Mouse (Mus musculus): Measurements from ENCODE around the gene Cntrob. TPM values are rescaled to one million over a fixed set of nuclear protein-coding genes. Genes with fewer than 3 reads are reported as not detected.
A peak's percentile ranks its signal among the peaks of the same experiment; 100 is the strongest.
"Not testable (repeated sequence)": the region's sequence is repeated elsewhere in the genome, so short reads cannot be mapped to it uniquely, and the experiment has no call there.

Gene Cntrob
- total RNA-seq, 2 experiments from 2014 or later, result 13.9 to 17.8 TPM

- DNase-seq (ENCODE audit: low spot score in 2 of 2), result peak; percentile 77 to 82
- no peak for TF ChIP-seq CTCF (conservative IDR thresholded peaks at IDR 0.05)
- peak overlapping the region; percentile 70 for H3K4me3 ChIP-seq
These were observed 8.4 kb upstream of the Cntrob start for GRCm38 (mm10) chr11:69331929-69332405.

GRCm38 (mm10) chr11:69331152-69331551 lies 7.6 kb upstream of the Cntrob start:
- no peak for DNase-seq (ENCODE audit: low spot score in 2 of 2)
- Histone ChIP-seq H3K27ac (peak overlapping the region; percentile 83; the same call in 1 of the 2 replicates), H3K4me3 (no peak overlapping the region)
- no peak for TF ChIP-seq CTCF (conservative IDR thresholded peaks at IDR 0.05)

More at GRCm38 (mm10) chr11:69331929-69332405, 8.4 kb upstream of the Cntrob start:
- peak overlapping the region; percentile 83 for H3K27ac ChIP-seq

DNA sequence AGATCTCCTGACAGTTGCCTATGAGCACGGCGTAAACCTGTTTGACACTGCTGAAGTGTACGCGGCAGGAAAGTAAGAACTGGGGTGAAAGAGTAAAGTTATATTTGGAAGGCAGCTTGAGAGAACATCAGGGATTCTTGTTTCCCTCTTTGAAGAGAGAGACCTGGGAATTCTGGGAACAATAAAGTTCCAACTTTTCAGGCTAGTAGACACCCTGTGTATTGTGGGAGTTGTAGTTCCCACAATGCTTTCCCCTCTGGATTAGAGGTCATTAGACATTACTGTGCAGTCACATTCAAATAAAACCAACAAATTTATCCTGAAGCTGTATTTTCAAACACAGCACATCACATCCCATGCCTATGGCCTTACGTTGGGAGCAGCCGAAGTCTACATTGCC lies 4.9 kb upstream of the Cntrob start:
- no peak overlapping the region for H3K27ac ChIP-seq
- no peak for TF ChIP-seq CTCF (conservative IDR thresholded peaks at IDR 0.05)
- no peak overlapping the region for H3K4me3 ChIP-seq
- no peak for DNase-seq (ENCODE audit: low spot score in 2 of 2)

- no peak for DNase-seq (ENCODE audit: low spot score in 2 of 2)
- no peak for TF ChIP-seq CTCF (conservative IDR thresholded peaks at IDR 0.05)
- Histone ChIP-seq H3K27ac (no peak overlapping the region), H3K4me3 (no peak overlapping the region)
These were observed 4.1 kb upstream of the Cntrob start for GRCm38 (mm10) chr11:69327648-69328047.

DNA sequence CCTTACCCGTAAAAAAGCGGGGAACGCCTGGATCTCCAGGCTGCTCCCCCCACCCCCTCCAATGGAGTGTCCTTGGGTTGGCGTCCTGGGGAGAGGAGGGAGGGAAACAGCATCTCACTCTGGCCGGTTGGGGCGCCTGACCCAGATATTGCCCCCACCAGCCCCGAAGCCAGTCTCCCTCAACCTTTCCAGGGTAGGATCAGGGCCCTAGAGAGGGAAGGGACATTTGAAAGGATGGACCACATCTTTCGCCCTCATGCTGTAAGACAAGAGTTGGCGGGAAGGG lies 3.5 kb upstream of the Cntrob start:
- no peak overlapping the region for H3K27ac ChIP-seq
- DNase-seq (ENCODE audit: low spot score in 2 of 2), result no peak
- H3K4me3 ChIP-seq, result no peak overlapping the region
- TF ChIP-seq CTCF (conservative IDR thresholded peaks at IDR 0.05), result 0 out of 2 replicates have a peak, but pooled peaks have one; percentile 11

DNA sequence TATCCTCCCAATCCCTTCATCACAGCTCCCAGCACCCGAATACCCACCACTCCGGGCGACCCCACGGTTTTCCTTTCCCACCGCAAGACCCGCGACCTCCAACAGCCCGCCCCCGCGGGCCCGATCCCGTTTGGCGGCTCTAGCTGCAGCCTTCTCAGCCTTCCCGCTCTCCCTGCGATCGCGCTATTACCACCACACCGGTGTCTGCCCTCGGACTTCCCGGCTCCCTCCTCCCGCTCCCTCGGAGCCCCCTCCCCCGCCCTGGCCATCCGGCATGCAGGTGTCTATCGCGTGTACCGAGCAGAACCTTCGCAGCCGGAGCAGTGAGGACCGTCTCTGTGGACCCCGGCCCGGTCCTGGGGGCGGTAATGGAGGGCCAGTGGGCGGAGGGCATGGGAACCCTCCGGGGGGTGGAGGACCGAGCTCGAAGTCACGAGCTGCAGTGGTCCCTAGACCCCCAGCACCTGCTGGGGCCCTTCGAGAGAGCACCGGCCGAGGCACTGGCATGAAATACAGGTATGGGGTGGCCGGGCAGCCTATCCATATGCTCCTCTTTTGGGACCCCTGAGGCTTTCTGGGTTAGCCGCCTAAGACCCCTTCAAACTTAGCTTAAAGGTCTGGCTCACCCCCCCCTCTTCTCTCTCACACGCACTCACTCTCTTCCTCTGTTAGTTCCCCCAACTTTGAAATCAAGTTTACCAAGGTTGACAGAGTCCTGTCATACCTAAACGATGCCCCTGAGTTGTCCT lies 3.0 kb upstream of the Cntrob start:
- TF ChIP-seq CTCF (conservative IDR thresholded peaks at IDR 0.05), result no peak
- Histone ChIP-seq H3K4me3 (peak overlapping the region; percentile 65), H3K27ac (peak overlapping the region; percentile 84)
- no peak for DNase-seq (ENCODE audit: low spot score in 2 of 2)

GRCm38 (mm10) chr11:69325628-69326407 lies 2.2 kb upstream of the Cntrob start, which contains the start of gene Kcnab3:
Kcnab3 (plus strand) TSS chr11:69326258.
- no peak for TF ChIP-seq CTCF (conservative IDR thresholded peaks at IDR 0.05)
- Histone ChIP-seq H3K27ac (peak within 1 kb of the TSS; percentile 84), H3K4me3 (peak within 1 kb of the TSS; percentile 65)
- DNase-seq (ENCODE audit: low spot score in 2 of 2), result peak; percentile 74 to 86

DNA sequence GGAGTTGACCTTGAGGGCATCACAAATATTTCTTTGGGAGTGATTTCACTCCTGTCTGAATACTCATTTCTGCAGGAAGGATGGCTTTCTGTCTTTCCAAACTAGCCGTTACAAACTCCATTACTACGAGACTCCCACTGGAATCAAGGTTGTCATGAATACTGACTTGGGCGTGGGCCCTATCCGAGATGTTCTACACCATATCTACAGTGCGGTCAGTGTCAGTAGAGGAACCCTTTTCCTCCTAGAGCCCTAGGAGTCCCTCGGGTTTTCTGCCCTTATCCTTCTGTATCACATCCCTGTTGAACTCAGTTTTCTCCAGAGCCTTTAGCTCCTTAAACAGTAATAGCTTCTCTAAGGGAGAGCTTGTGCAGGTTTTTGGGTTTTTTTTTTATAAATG lies 1.2 kb upstream of the Cntrob start:
- DNase-seq (ENCODE audit: low spot score in 2 of 2), result no peak
- Histone ChIP-seq H3K4me3 (peak overlapping the region; percentile 64), H3K27ac (peak overlapping the region; percentile 93; the same call in 1 of the 2 replicates)
- TF ChIP-seq CTCF (conservative IDR thresholded peaks at IDR 0.05), result no peak

DNA sequence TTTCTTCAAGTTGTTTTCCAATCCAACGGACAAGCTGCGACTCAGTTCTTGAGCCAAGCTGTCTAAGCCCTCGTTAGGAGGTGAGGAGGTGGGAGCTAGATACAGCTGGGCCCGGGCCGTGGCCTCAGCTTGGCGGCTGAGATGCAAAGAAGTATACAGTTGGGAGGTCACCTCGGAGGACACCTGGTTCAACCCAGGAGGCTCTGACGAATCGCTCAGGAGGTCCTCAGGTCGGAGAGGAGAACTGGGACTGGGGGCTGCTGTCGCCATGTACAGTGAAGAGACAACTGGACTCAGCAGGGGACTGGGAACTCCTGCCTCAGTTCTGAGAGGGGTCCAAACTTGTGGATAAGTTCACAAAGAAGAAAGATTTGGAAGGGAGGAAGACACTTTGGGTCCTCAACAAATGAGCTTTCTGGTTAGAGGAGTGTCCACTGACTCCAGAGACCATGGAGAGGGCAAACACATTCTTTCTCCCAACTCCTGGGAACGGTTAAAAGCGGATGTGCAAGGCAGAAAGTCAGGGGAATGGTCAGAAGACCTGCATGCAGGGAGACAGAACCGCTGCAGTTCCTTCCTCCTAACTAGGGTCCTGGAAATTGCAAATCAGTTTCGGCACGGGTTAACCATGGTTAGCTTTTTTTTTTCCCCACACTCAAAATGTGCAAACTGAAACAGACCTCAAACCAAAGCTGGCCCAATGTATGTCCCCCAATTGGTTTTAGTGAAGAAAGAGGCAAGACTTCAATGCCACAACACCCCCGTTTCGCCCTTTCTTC lies 693 bp downstream of the Cntrob start:
- TF ChIP-seq CTCF (conservative IDR thresholded peaks at IDR 0.05), result no peak
- peak overlapping the region; percentile 64 for H3K4me3 ChIP-seq
- DNase-seq (ENCODE audit: low spot score in 2 of 2), result no peak
- peak overlapping the region; percentile 90 for H3K27ac ChIP-seq

DNA sequence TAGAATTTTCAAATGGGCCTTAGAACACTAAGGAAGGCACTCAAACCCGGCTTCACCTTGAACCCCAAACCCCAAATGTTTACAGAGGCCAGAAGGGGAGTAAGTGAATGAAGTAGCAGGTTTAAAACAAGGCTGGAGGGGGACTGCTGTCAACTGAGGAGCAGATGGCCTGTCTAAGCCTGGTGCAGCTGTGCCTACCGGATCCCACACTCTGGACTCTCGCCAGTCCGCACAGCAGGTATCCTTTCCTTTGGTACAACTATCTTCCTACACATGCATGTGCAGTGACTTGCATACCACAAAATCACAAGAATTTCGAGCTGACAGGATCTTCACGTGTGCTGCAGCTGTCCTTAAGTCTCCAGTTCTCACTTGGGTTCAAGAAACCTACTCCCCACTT lies 1.6 kb downstream of the Cntrob start:
- DNase-seq (ENCODE audit: low spot score in 2 of 2), result no peak
- Histone ChIP-seq H3K4me3 (no peak overlapping the region), H3K27ac (no peak overlapping the region)
- no peak for TF ChIP-seq CTCF (conservative IDR thresholded peaks at IDR 0.05)

GRCm38 (mm10) chr11:69321580-69321979 lies 2.0 kb downstream of the Cntrob start:
- TF ChIP-seq CTCF (conservative IDR thresholded peaks at IDR 0.05), result no peak
- no peak overlapping the region for H3K4me3 ChIP-seq
- no peak overlapping the region for H3K27ac ChIP-seq
- no peak for DNase-seq (ENCODE audit: low spot score in 2 of 2)

DNA sequence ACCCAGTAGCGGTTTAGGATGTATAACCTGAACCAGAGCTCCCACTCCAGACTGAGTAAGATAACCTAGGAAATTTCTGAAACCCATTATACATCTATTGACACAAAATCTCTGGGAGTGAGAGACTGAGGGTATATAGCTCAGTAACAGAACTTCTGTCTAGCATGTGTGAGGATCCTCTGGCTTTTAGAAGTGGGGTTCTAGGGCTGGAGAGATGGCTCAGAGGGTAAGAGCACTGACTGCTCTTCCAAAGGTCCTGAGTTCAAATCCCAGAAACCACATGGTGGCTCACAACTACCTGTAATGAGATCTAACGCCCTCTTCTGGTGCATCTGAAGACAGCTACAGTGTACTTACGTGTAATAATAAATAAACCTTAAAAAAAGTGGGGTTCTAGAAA lies 5.6 kb downstream of the Cntrob start:
- peak; percentile 29 for TF ChIP-seq CTCF (conservative IDR thresholded peaks at IDR 0.05)
- not testable (repeated sequence) for H3K27ac ChIP-seq; DNase-seq (ENCODE audit: low spot score in 2 of 2); H3K4me3 ChIP-seq

GRCm38 (mm10) chr11:69316361-69316760 lies 7.2 kb downstream of the Cntrob start:
- H3K4me3 ChIP-seq, result no peak overlapping the region
- H3K27ac ChIP-seq, result no peak overlapping the region
- no peak for TF ChIP-seq CTCF (conservative IDR thresholded peaks at IDR 0.05)
- DNase-seq (ENCODE audit: low spot score in 2 of 2), result no peak

Data from layer of hippocampus, adult 2 months (tissue).